Mouse (Mus musculus): ENCODE data around the gene Sp110. TPM values are rescaled to one million over a fixed set of nuclear protein-coding genes. Genes with fewer than 3 reads are reported as not detected.

Sp110 gene
- 2.5 and 5.1 TPM in 2 replicates for polyA plus RNA-seq (2015; fragmentation: Nextera tagmentation; extraction: Ambion mirVana)

GRCm38 (mm10) chr1:85598271-85599012 is at the start of gene Sp110:
TSS of gene Sp110 (minus strand) at chr1:85598817.

GRCm38 (mm10) chr1:85600078-85600477 is 1.5 kb upstream of the Sp110 start, which contains the start of gene Sp140:
TSS of gene Sp140 (plus strand) at chr1:85600378.

GRCm38 (mm10) chr1:85575376-85575775 is 23.2 kb downstream of the Sp110 start, which contains the start of gene G530012D18Rik:
TSS of gene G530012D18Rik (plus strand) at chr1:85575676.

Other genes starting within 250 kb of the Sp110 start
- gene G530012D18Rik, start 23.1 kb downstream of the Sp110 start, polyA plus RNA-seq (2015; fragmentation: Nextera tagmentation; extraction: Ambion mirVana): not detected in 2 replicates
- gene Sp140, start 1.6 kb upstream of the Sp110 start, polyA plus RNA-seq (2015; fragmentation: Nextera tagmentation; extraction: Ambion mirVana): 3.5 and 5.3 TPM in 2 replicates
- gene Sp100, start 51.2 kb upstream of the Sp110 start, polyA plus RNA-seq (2015; fragmentation: Nextera tagmentation; extraction: Ambion mirVana): 13.1 and 16.8 TPM in 2 replicates
- gene A630001G21Rik, start 179.8 kb upstream of the Sp110 start, polyA plus RNA-seq (2015; fragmentation: Nextera tagmentation; extraction: Ambion mirVana): 0.63 and 1.2 TPM in 2 replicates
- 28.0 and 30.9 TPM in 2 replicates for gene Cab39, start 194.6 kb upstream of the Sp110 start, polyA plus RNA-seq (2015; fragmentation: Nextera tagmentation; extraction: Ambion mirVana)

Data from adrenal gland, postnatal 0 days (tissue).